Mouse (Mus musculus): ENCODE results near the gene Evpl. TPM values are rescaled to one million over a fixed set of nuclear protein-coding genes. Genes with fewer than 3 reads are reported as not detected.
"Not testable (repeated sequence)": the region's sequence is repeated elsewhere in the genome, so short reads cannot be mapped to it uniquely, and the experiment has no call there.

The Evpl gene
- polyA plus RNA-seq, 1 experiment from 2014 or later: 5.0 TPM

DNA sequence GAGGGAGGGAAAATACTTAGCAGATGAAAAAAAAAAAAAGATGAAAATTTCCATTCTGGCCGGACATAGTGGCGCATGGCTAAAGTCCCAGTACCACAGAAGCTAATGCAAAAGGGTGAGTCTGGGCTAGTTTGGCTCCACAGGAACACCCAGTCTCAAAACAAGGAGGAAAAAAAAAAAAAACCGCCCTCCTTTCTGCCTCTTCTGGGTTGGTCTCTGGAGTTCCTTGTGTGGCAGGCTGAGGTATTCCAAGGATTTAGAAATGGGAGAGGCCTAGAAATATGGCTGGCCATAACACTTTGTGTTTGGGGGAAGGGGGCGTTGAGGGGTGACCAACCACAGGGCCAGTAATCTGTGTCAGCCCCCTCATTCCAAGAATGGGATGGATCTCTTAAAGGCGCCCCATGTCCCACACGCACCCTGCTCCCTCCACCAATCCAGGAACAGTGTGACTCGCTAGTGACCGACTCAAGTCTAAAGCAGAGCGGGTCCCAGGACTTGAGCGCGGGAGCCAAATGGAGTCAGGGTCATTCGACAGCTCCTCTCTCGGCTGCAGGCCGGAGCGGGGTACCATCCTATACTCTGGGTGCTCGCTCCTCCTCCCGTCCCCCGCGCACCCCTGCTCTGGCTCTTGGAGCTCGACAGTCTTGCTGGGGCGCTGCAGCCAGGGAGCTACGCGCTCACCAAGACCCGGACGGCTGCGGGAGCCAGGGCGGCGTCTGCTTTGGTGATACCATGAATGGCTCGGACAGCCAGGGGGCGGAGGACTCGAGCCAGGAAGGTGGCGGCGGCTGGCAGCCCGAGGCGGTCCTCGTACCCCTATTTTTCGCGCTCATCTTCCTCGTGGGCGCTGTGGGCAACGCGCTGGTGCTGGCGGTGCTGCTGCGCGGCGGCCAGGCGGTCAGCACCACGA lies 43.1 kb upstream of the Evpl start, which contains the start of gene Galr2:
Galr2 (plus strand) TSS at position 189 of the 913 bp plus-strand sequence.
- 0 out of 2 replicates have a peak, but pooled peaks have one; percentile 2 for ATAC-seq (ENCODE audit: insufficient number of reproducible peaks, insufficient read depth, low FRiP score, low read depth)
- Histone ChIP-seq H3K4me3 (ENCODE audit: low read depth, low read length) (peak within 1 kb of the TSS; percentile 29), H3K9ac (replicated peaks; ENCODE audit: low read depth, low read length) (no peak within 1 kb of the TSS), H3K9me3 (ENCODE audit: control insufficient read depth, low read depth, low read length) (no peaks in the 10 kb centered on the region), H3K27me3 (ENCODE audit: control insufficient read depth, insufficient read depth, low read length) (peaks cover 37% of the 10 kb centered on the region), H3K4me2 (replicated peaks; ENCODE audit: low read depth, low read length) (peak within 1 kb of the TSS; percentile 40), H3K36me3 (ENCODE audit: control insufficient read depth, insufficient read depth, low read length) (no peaks in the 10 kb centered on the region), H3K4me1 (ENCODE audit: control insufficient read depth, insufficient read depth, low read length) (0 out of 2 replicates have a peak, but pooled peaks cover 5% of the 10 kb centered on the region), H3K27ac (ENCODE audit: low read length) (no peak within 1 kb of the TSS)
- 8% methylated on average over 48 of the region's 48 CpGs for WGBS

DNA sequence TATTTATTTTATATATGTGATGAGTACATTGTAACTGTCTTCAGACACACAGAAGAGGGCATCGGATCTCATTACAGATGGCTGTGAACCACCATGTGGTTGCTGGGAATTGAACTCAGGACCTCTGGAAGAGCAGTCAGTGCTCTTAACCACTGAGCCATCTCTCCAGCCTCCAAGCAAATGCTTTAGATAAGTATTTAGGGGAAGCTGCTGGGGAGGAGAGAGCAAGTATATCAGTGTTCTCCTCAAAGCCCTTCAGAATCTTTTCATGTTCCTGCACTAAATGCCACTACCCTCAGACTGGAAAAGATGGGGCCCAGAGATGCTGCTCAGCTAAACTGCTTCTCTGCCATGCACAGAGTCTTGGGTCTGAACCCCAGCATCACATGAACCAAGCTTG lies 39.3 kb upstream of the Evpl start:
- ATAC-seq (ENCODE audit: insufficient number of reproducible peaks, insufficient read depth, low FRiP score, low read depth); H3K36me3 ChIP-seq (ENCODE audit: control insufficient read depth, insufficient read depth, low read length); H3K4me2 ChIP-seq (replicated peaks; ENCODE audit: low read depth, low read length); H3K9me3 ChIP-seq (ENCODE audit: control insufficient read depth, low read depth, low read length); H3K27ac ChIP-seq (ENCODE audit: low read length); H3K9ac ChIP-seq (replicated peaks; ENCODE audit: low read depth, low read length); H3K4me3 ChIP-seq (ENCODE audit: low read depth, low read length): not testable (repeated sequence)
- H3K27me3 ChIP-seq (ENCODE audit: control insufficient read depth, insufficient read depth, low read length): peaks cover 20% of the 10 kb centered on the region
- 92% methylated on average over 1 of the region's 1 CpGs for WGBS
- H3K4me1 ChIP-seq (ENCODE audit: control insufficient read depth, insufficient read depth, low read length): peaks cover 10% of the 10 kb centered on the region

DNA sequence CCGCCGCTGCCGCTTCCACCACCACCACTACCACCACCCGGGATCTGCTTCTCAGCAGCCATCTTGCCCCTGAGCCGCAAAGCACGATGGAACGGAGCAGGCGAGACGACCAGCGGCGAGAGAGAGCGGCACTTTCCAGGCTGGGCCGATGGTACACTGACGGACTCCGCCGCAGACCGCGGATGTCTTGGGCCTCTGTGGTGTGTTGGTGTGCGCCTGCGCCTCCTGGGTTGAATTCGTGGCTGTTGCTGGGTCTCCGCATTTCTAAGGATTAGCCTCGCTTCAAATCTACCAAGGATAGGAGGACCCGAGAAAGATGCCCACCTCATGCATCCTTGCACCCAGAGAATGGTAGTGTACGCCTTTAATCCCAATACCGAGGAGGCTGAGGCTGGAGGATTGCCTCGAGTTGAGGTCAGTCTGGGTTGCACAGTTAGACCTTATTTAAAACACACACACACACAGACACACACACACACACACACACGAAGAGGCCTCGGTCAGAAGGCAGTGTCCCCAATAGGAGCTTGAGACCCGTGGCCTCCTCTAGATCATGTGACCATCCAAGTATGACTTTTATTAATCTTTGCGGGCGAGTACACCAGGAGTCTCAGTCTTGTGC lies 36.3 kb upstream of the Evpl start, which contains the start of gene Srp68:
Srp68 (minus strand) TSS at position 173 of the 622 bp plus-strand sequence.
- peak; percentile 98 for ATAC-seq (ENCODE audit: insufficient number of reproducible peaks, insufficient read depth, low FRiP score, low read depth)
- Histone ChIP-seq H3K36me3 (ENCODE audit: control insufficient read depth, insufficient read depth, low read length) (peaks cover 17% of the 10 kb centered on the region), H3K9me3 (ENCODE audit: control insufficient read depth, low read depth, low read length) (no peaks in the 10 kb centered on the region), H3K4me3 (ENCODE audit: low read depth, low read length) (peak within 1 kb of the TSS; percentile 96), H3K27me3 (ENCODE audit: control insufficient read depth, insufficient read depth, low read length) (no peaks in the 10 kb centered on the region), H3K9ac (replicated peaks; ENCODE audit: low read depth, low read length) (peak within 1 kb of the TSS; percentile 96), H3K4me2 (replicated peaks; ENCODE audit: low read depth, low read length) (peak within 1 kb of the TSS; percentile 58), H3K4me1 (ENCODE audit: control insufficient read depth, insufficient read depth, low read length) (peaks cover 13% of the 10 kb centered on the region), H3K27ac (ENCODE audit: low read length) (peak within 1 kb of the TSS; percentile 85)
- WGBS: 3% methylated on average over 32 of the region's 32 CpGs

DNA sequence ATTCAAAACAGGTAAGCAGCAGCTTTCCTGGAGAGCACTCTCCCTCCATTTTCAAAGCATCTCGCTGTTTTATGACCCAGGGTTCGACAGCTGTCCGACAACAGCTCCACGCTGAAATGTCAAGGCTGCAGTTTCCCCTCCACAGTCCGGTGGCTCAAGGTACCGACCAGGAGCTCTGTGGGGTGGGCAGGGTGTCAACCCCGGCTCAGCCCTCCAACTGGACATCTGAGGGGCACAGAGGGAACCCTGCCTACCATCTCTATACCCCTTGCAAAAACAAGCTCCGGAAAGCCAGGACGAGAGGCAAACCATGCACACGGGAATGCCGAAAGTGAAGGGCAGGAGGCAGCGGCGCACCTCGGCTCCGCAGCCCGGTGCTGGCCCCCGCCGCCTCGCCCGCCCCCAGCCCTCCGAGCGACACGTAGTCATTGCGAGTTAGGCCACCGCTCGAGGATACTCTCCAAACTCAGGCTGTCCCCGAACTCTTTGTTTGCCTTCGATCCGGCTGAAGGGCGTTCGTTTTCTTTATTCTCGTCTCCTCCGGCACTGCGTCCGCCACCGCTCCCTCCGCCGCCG lies 35.7 kb upstream of the Evpl start:
- no peak for ATAC-seq (ENCODE audit: insufficient number of reproducible peaks, insufficient read depth, low FRiP score, low read depth)
- Histone ChIP-seq H3K9me3 (ENCODE audit: control insufficient read depth, low read depth, low read length) (no peaks in the 10 kb centered on the region), H3K9ac (replicated peaks; ENCODE audit: low read depth, low read length) (peak overlapping the region; percentile 96), H3K4me3 (ENCODE audit: low read depth, low read length) (peak overlapping the region; percentile 96), H3K4me1 (ENCODE audit: control insufficient read depth, insufficient read depth, low read length) (peaks cover 13% of the 10 kb centered on the region), H3K27ac (ENCODE audit: low read length) (peak overlapping the region; percentile 85), H3K27me3 (ENCODE audit: control insufficient read depth, insufficient read depth, low read length) (no peaks in the 10 kb centered on the region), H3K4me2 (replicated peaks; ENCODE audit: low read depth, low read length) (peak overlapping the region; percentile 58), H3K36me3 (ENCODE audit: control insufficient read depth, insufficient read depth, low read length) (peaks cover 22% of the 10 kb centered on the region)
- WGBS: under 1% methylated on average over 33 of the region's 39 CpGs

DNA sequence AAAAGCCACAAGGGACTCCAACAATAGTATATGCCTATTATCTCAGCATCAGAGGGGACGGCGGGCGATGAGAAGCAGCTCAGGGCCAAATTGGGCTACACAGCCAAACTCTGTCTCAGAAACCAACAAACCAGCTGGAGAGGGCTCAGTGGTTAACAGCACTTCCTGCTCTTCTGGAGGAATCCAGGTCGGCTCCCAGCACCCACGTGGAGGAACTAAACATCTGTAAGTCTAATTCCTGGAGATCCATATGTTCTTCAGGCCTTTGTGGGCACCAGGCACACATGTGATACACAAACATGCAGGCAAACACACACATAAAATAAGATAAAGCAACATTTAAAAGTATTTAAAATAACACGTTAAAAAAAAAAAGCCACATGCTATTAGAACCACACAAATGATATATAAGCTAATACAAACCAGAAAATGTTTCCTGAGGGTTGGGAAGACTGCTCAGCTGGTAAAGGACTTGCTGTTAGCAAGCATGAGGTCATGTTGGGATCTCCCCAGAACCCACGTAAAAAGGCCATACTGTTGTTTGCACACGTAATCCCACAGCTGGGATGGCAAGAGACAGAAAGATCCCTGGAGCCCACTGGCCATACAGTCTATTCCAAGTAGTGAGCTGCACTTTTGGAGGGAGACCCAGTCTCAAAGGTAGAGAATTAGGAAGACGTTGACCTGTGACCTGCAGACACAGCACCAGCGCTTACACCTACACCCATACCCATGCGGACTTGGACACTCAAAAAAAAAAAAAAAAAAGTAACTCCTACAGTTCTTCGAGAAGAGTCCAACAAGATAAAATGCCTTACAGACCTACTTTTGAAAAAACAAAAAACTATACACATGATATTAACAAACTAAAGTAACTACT lies 35.0 kb upstream of the Evpl start:
- Histone ChIP-seq H3K36me3 (ENCODE audit: control insufficient read depth, insufficient read depth, low read length) (peaks cover 30% of the 10 kb centered on the region), H3K4me2 (replicated peaks; ENCODE audit: low read depth, low read length) (peak overlapping the region; percentile 58), H3K27ac (ENCODE audit: low read length) (no peak overlapping the region), H3K9me3 (ENCODE audit: control insufficient read depth, low read depth, low read length) (no peaks in the 10 kb centered on the region), H3K4me1 (ENCODE audit: control insufficient read depth, insufficient read depth, low read length) (peaks cover 13% of the 10 kb centered on the region), H3K9ac (replicated peaks; ENCODE audit: low read depth, low read length) (peak overlapping the region; percentile 96), H3K4me3 (ENCODE audit: low read depth, low read length) (peak overlapping the region; percentile 96), H3K27me3 (ENCODE audit: control insufficient read depth, insufficient read depth, low read length) (no peaks in the 10 kb centered on the region)
- no peak for ATAC-seq (ENCODE audit: insufficient number of reproducible peaks, insufficient read depth, low FRiP score, low read depth)
- 52% methylated on average over 12 of the region's 12 CpGs for WGBS

DNA sequence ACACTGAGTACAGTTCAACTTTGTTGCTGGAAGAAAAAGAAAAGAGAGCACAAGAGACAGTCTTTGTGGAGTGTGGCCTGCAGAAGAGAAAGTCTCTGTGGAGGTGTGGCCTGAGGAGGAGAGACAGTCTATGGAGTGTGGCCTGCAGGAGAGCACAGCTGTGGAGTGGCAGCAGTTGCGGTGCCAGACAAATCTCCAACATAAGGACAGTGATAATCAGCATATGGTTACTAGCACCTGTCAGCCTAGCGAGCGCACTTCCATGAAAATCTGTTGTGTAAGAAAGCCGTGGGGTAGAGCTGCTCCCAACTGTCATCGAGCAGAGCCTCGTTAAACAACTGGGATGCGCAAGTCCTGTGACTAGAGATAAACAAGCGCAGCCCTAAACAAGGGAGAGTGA lies 31.7 kb upstream of the Evpl start:
- peaks cover 10% of the 10 kb centered on the region for H3K4me1 ChIP-seq (ENCODE audit: control insufficient read depth, insufficient read depth, low read length)
- H3K9me3 ChIP-seq (ENCODE audit: control insufficient read depth, low read depth, low read length): no peaks in the 10 kb centered on the region
- no peak overlapping the region for H3K4me3 ChIP-seq (ENCODE audit: low read depth, low read length)
- no peaks in the 10 kb centered on the region for H3K27me3 ChIP-seq (ENCODE audit: control insufficient read depth, insufficient read depth, low read length)
- no peak overlapping the region for H3K4me2 ChIP-seq (replicated peaks; ENCODE audit: low read depth, low read length)
- no peak overlapping the region for H3K9ac ChIP-seq (replicated peaks; ENCODE audit: low read depth, low read length)
- H3K27ac ChIP-seq (ENCODE audit: low read length): no peak overlapping the region
- no peak for ATAC-seq (ENCODE audit: insufficient number of reproducible peaks, insufficient read depth, low FRiP score, low read depth)
- WGBS: 91% methylated on average over 8 of the region's 8 CpGs
- peaks cover 59% of the 10 kb centered on the region for H3K36me3 ChIP-seq (ENCODE audit: control insufficient read depth, insufficient read depth, low read length)

DNA sequence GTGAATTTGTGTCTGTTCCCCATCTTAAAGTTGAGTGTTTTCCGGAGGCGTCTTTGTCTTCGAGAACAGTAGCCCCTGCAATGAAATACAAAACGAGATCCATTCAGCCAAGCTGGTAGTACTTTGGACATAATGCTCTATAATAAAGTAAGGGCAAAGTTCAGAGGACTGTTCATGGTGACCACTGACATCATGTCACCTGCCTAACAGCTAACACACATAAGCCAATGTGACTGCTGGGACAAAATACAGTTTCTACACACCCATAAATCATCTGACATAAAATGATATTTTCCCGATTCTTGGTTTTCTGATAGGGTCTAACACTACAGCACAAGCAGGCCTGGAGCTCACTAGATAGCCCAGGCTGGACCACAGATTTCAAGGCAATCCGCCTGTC lies 30.4 kb upstream of the Evpl start:
- Histone ChIP-seq H3K4me2 (replicated peaks; ENCODE audit: low read depth, low read length) (no peak overlapping the region), H3K9me3 (ENCODE audit: control insufficient read depth, low read depth, low read length) (no peaks in the 10 kb centered on the region), H3K27ac (ENCODE audit: low read length) (no peak overlapping the region), H3K9ac (replicated peaks; ENCODE audit: low read depth, low read length) (no peak overlapping the region), H3K36me3 (ENCODE audit: control insufficient read depth, insufficient read depth, low read length) (peaks cover 71% of the 10 kb centered on the region), H3K27me3 (ENCODE audit: control insufficient read depth, insufficient read depth, low read length) (no peaks in the 10 kb centered on the region), H3K4me3 (ENCODE audit: low read depth, low read length) (no peak overlapping the region), H3K4me1 (ENCODE audit: control insufficient read depth, insufficient read depth, low read length) (peaks cover 10% of the 10 kb centered on the region)
- ATAC-seq (ENCODE audit: insufficient number of reproducible peaks, insufficient read depth, low FRiP score, low read depth): no peak
- WGBS: 95% methylated on average over 6 of the region's 6 CpGs

All from stomach, embryonic 14.5 days (tissue).